Mouse (Mus musculus) heart, embryonic 11.5 days (tissue): Measurements from ENCODE around the gene Calm3. TPM values are rescaled to one million over a fixed set of nuclear protein-coding genes. Genes with fewer than 3 reads are reported as not detected.

Experiments used
- ATAC-seq: fragments of 200-750 bp; cut with Nextera tagmentation; replicated peaks from 2 replicates; pipeline ENCODE4 v1.8.0; 2017; ENCODE audit warnings: moderate library complexity; ENCODE audit not compliant: insufficient number of reproducible peaks, low FRiP score, low TSS enrichment
- H3K27ac ChIP-seq: fragments of 300-500 bp; sonication (generic); 2 replicates; pipeline ENCODE4 v1.5.1; 2014; ENCODE audit warnings: mild to moderate bottlenecking, low read depth, low read length
- H3K27me3 ChIP-seq: fragments of 300-500 bp; sonication (generic); 2 replicates; pipeline ENCODE4 v1.6.1; 2014; ENCODE audit warnings: mild to moderate bottlenecking, low read length, mixed read lengths; ENCODE audit not compliant: control insufficient read depth, insufficient read depth
- H3K36me3 ChIP-seq: fragments of 300-500 bp; sonication (generic); 2 replicates; pipeline ENCODE4 v1.6.1; 2014; ENCODE audit warnings: mild to moderate bottlenecking, low read length, moderate library complexity, mixed read lengths; ENCODE audit not compliant: control insufficient read depth, insufficient read depth
- H3K4me1 ChIP-seq: fragments of 300-500 bp; sonication (generic); 2 replicates; pipeline ENCODE4 v1.6.1; 2014; ENCODE audit warnings: low read length; ENCODE audit not compliant: control insufficient read depth, insufficient read depth
- H3K4me2 ChIP-seq: fragments of 300-500 bp; sonication (generic); 2 replicates; pipeline ENCODE4 v1.6.1; 2014; ENCODE audit warnings: mild to moderate bottlenecking, moderate library complexity
- H3K4me3 ChIP-seq: fragments of 300-500 bp; sonication (generic); 2 replicates; pipeline ENCODE4 v1.5.1; 2014; ENCODE audit warnings: low read depth, low read length
- H3K9ac ChIP-seq: fragments of 300-500 bp; sonication (generic); 2 replicates; pipeline ENCODE4 v1.6.1; 2014; ENCODE audit warnings: mild to moderate bottlenecking, low read depth, low read length, moderate library complexity
- H3K9me3 ChIP-seq: fragments of 300-500 bp; sonication (generic); replicated peaks from 2 replicates; pipeline ENCODE4 v1.6.1; 2016; ENCODE audit warnings: low read length; ENCODE audit not compliant: control insufficient read depth
- WGBS: fragments of 180-500 bp; shearing (Covaris S2); extraction: QIAGEN DNeasy Blood & Tissue Kit; methylation state at CpG from one replicate; pipeline ENCODE4 v1.1.7; 2014; ENCODE audit not compliant: insufficient replicate concordance; 5-methylcytosine and 5-hydroxymethylcytosine counted together
- polyA plus RNA-seq: library from polyadenylated mRNA; unstranded; fragments of >200 nt; fragmentation: Nextera tagmentation; extraction: Ambion mirVana; gene quantifications from 2 replicates; pipeline ENCODE4 v1.2.1, GENCODE M21; 2014

Calm3 gene
- polyA plus RNA-seq, 1 experiment from 2014 or later: 156 TPM

GRCm38 (mm10) chr7:16944808-16945315 is 20.9 kb upstream of the Calm3 start:
- WGBS: under 1% methylated on average over 22 of the region's 22 CpGs
- Histone ChIP-seq H3K27me3 (peaks cover 51% of the 10 kb centered on the region), H3K27ac (no peak overlapping the region), H3K36me3 (no peaks in the 10 kb centered on the region), H3K9ac (peak overlapping the region; percentile 77), H3K4me2 (peak overlapping the region; percentile 94), H3K4me3 (peak overlapping the region; percentile 65), H3K4me1 (peaks cover 37% of the 10 kb centered on the region), H3K9me3 (no peaks in the 10 kb centered on the region)
- no peak; the same call in 1 of the 2 replicates for ATAC-seq

GRCm38 (mm10) chr7:16944061-16944807 is 20.3 kb upstream of the Calm3 start, which contains the start of gene Pnmal2:
Pnmal2 (plus strand) TSS chr7:16944682.
- Histone ChIP-seq H3K27ac (no peak within 1 kb of the TSS), H3K9me3 (no peaks in the 10 kb centered on the region), H3K9ac (peak within 1 kb of the TSS; percentile 77), H3K27me3 (peaks cover 45% of the 10 kb centered on the region), H3K36me3 (no peaks in the 10 kb centered on the region), H3K4me2 (peak within 1 kb of the TSS; percentile 94), H3K4me1 (peaks cover 35% of the 10 kb centered on the region), H3K4me3 (peak within 1 kb of the TSS; percentile 65)
- peak; percentile 72 for ATAC-seq
- WGBS: 16% methylated on average over 36 of the region's 36 CpGs

GRCm38 (mm10) chr7:16942861-16943260 is 18.9 kb upstream of the Calm3 start:
- ATAC-seq: no peak
- Histone ChIP-seq H3K4me1 (peaks cover 29% of the 10 kb centered on the region), H3K27me3 (peaks cover 31% of the 10 kb centered on the region), H3K9me3 (no peaks in the 10 kb centered on the region), H3K4me3 (no peak overlapping the region), H3K9ac (no peak overlapping the region), H3K27ac (no peak overlapping the region), H3K36me3 (no peaks in the 10 kb centered on the region), H3K4me2 (no peak overlapping the region)
- 63% methylated on average over 4 of the region's 4 CpGs for WGBS

DNA sequence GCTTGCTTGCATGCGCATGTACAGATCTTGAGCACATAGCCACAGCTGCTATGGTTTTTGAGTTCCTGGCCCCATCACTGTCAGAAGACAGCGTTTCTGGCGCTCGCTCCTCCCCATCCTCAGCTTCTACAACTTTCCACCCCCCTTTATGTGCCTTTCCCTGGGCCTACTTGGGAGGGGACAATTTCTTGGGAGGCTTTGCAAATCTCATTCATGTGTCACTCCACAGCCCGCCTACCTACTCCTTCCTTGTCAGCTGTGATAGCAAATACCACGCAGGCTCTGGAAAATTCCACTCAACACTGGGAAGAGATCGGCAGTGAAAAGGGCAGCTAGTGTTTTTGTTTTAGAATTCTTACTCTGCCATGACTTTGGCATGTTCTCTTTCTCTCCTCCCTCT is 16.4 kb upstream of the Calm3 start:
- Histone ChIP-seq H3K9ac (no peak overlapping the region), H3K4me3 (no peak overlapping the region), H3K4me1 (peaks cover 12% of the 10 kb centered on the region), H3K9me3 (no peaks in the 10 kb centered on the region; the same call in 1 of the 2 replicates), H3K4me2 (no peak overlapping the region), H3K36me3 (no peaks in the 10 kb centered on the region; the same call in 1 of the 2 replicates), H3K27me3 (peaks cover 5% of the 10 kb centered on the region), H3K27ac (peak overlapping the region; percentile 46; the same call in 1 of the 2 replicates)
- no peak for ATAC-seq
- 29% methylated on average over 7 of the region's 7 CpGs for WGBS

GRCm38 (mm10) chr7:16938117-16938791 is 14.3 kb upstream of the Calm3 start:
- ATAC-seq: no peak

GRCm38 (mm10) chr7:16937312-16937711 is 13.4 kb upstream of the Calm3 start:
- no peak overlapping the region for H3K9ac ChIP-seq
- H3K4me2 ChIP-seq: no peak overlapping the region
- H3K4me1 ChIP-seq: peaks cover 7% of the 10 kb centered on the region
- no peaks in the 10 kb centered on the region for H3K27me3 ChIP-seq
- WGBS: 43% methylated on average over 4 of the region's 4 CpGs
- H3K36me3 ChIP-seq: no peaks in the 10 kb centered on the region; the same call in 1 of the 2 replicates
- H3K9me3 ChIP-seq: no peaks in the 10 kb centered on the region; the same call in 1 of the 2 replicates
- no peak for ATAC-seq
- no peak overlapping the region for H3K27ac ChIP-seq
- no peak overlapping the region for H3K4me3 ChIP-seq

More at GRCm38 (mm10) chr7:16938117-16938791, 14.3 kb upstream of the Calm3 start:
- Histone ChIP-seq H3K27me3 (no peaks in the 10 kb centered on the region), H3K36me3 (no peaks in the 10 kb centered on the region; the same call in 1 of the 2 replicates), H3K4me3 (no peak overlapping the region), H3K4me1 (peaks cover 7% of the 10 kb centered on the region), H3K4me2 (no peak overlapping the region), H3K27ac (no peak overlapping the region), H3K9me3 (no peaks in the 10 kb centered on the region; the same call in 1 of the 2 replicates), H3K9ac (no peak overlapping the region)
- WGBS: 69% methylated on average over 17 of the region's 17 CpGs

GRCm38 (mm10) chr7:16932704-16933577 is 9.0 kb upstream of the Calm3 start:
- H3K9me3 ChIP-seq: no peaks in the 10 kb centered on the region; the same call in 1 of the 2 replicates
- H3K4me2 ChIP-seq: no peak overlapping the region
- H3K27me3 ChIP-seq: no peaks in the 10 kb centered on the region
- 38% methylated on average over 14 of the region's 14 CpGs for WGBS
- no peak overlapping the region for H3K9ac ChIP-seq
- no peak overlapping the region for H3K27ac ChIP-seq
- no peaks in the 10 kb centered on the region for H3K4me1 ChIP-seq
- ATAC-seq: no peak
- no peak overlapping the region for H3K4me3 ChIP-seq
- H3K36me3 ChIP-seq: no peaks in the 10 kb centered on the region; the same call in 1 of the 2 replicates
